Mouse (Mus musculus) urinary bladder, postnatal 25 days (tissue): ENCODE measurements around the gene Ufsp2.

ENCODE experiments used
- DNase-seq: peaks from one replicate; pipeline ENCODE4 v3.0.0; 2022; ENCODE audit warnings: low spot score

Gene Ufsp2

GRCm38 (mm10) chr8:46010746-46011680, 35.7 kb downstream of the Ufsp2 start:
- DNase-seq, result no peak

GRCm38 (mm10) chr8:46022203-46022602, 46.9 kb downstream of the Ufsp2 start:
- no peak for DNase-seq

GRCm38 (mm10) chr8:46022758-46023157, 47.4 kb downstream of the Ufsp2 start:
- no peak for DNase-seq

GRCm38 (mm10) chr8:46024392-46024791, 49.1 kb downstream of the Ufsp2 start:
- DNase-seq, result no peak

- no peak for DNase-seq
Observed at GRCm38 (mm10) chr8:46036217-46036616, 60.9 kb downstream of the Ufsp2 start.

- no peak for DNase-seq
Observed at GRCm38 (mm10) chr8:46039666-46040065, 64.3 kb downstream of the Ufsp2 start.

- no peak for DNase-seq
Observed at GRCm38 (mm10) chr8:46040260-46040659, 64.9 kb downstream of the Ufsp2 start.
